Mouse (Mus musculus) hindbrain, embryonic 11.5 days (tissue): ENCODE measurements around the gene Atp2a2. TPM values are rescaled to one million over a fixed set of nuclear protein-coding genes. Genes with fewer than 3 reads are reported as not detected.
A peak's percentile ranks its signal among the peaks of the same experiment; 100 is the strongest.

Experiments
- ATAC-seq: fragments of 200-750 bp; cut with Nextera tagmentation; 2 replicates; pipeline ENCODE4 v1.8.0; 2017; ENCODE audit warnings: mild to moderate bottlenecking, moderate TSS enrichment, moderate library complexity; ENCODE audit not compliant: low FRiP score
- DNase-seq: peaks from one replicate; pipeline ENCODE4 v3.0.0-alpha.2; 2015; ENCODE audit warnings: low spot score
- H3K27ac ChIP-seq: fragments of 300-500 bp; sonication (generic); 2 replicates; pipeline ENCODE4 v1.5.1; 2014; ENCODE audit warnings: mild to moderate bottlenecking, low read depth, low read length
- H3K27me3 ChIP-seq: fragments of 300-500 bp; sonication (generic); 2 replicates; pipeline ENCODE4 v1.6.1; 2014; ENCODE audit warnings: mild to moderate bottlenecking, low read length, moderate library complexity, mixed read lengths; ENCODE audit not compliant: control insufficient read depth, insufficient read depth
- H3K36me3 ChIP-seq: fragments of 300-500 bp; sonication (generic); 2 replicates; pipeline ENCODE4 v1.6.1; 2014; ENCODE audit warnings: mild to moderate bottlenecking, low read length, moderate library complexity, mixed read lengths; ENCODE audit not compliant: control insufficient read depth, insufficient read depth
- H3K4me1 ChIP-seq: fragments of 300-500 bp; sonication (generic); replicated peaks from 2 replicates; pipeline ENCODE4 v1.6.1; 2014; ENCODE audit warnings: low read length, mixed read lengths; ENCODE audit not compliant: control insufficient read depth, insufficient read depth
- H3K4me2 ChIP-seq: fragments of 300-500 bp; sonication (generic); replicated peaks from 2 replicates; pipeline ENCODE4 v1.6.1; 2014; ENCODE audit warnings: mild to moderate bottlenecking, low read depth, low read length
- H3K4me3 ChIP-seq: fragments of 300-500 bp; sonication (generic); 2 replicates; pipeline ENCODE4 v1.5.1; 2014; ENCODE audit warnings: low read depth, low read length
- H3K9ac ChIP-seq: fragments of 300-500 bp; sonication (generic); 2 replicates; pipeline ENCODE4 v1.6.1; 2014; ENCODE audit warnings: low read depth, low read length
- H3K9me3 ChIP-seq: fragments of 300-500 bp; sonication (generic); 2 replicates; pipeline ENCODE4 v1.6.1; 2016; ENCODE audit warnings: low read length; ENCODE audit not compliant: control insufficient read depth
- WGBS: fragments of 180-500 bp; shearing (Covaris S2); extraction: QIAGEN DNeasy Blood & Tissue Kit; methylation state at CpG from one replicate; pipeline ENCODE4 v1.1.7; 2014; 5-methylcytosine and 5-hydroxymethylcytosine counted together
- polyA plus RNA-seq: library from polyadenylated mRNA; unstranded; fragments of >200 nt; fragmentation: Nextera tagmentation; extraction: Ambion mirVana; gene quantifications from 2 replicates; pipeline ENCODE4 v1.2.1, GENCODE M21; 2014

Atp2a2 gene
- polyA plus RNA-seq, 1 experiment from 2014 or later: 50.2 TPM

DNA sequence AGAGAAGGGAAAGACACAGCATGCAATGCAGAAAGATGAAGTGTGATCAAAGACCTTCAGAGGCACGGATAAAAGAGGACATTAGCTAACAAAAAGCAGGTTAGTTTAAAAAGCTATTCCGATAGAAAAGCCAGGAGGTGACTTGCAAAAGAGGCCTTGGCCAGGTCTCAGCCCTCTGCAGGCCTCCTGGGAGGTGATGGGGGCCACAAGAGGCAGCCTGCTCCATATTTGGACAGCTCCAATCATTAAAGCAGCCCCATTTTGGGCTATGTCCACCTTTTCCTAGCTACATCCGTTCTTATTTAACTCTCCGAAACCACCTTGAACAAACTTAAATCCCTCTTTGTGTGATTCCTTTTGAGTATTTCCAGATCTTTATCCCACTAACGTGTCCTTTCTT, 3.5 kb upstream of the Atp2a2 start:
- DNase-seq: no peak
- ATAC-seq: no peak
- Histone ChIP-seq H3K9ac (no peak overlapping the region), H3K4me2 (no peak overlapping the region), H3K27ac (no peak overlapping the region), H3K27me3 (no peaks in the 10 kb centered on the region), H3K9me3 (no peaks in the 10 kb centered on the region), H3K4me3 (no peak overlapping the region), H3K36me3 (no peaks in the 10 kb centered on the region), H3K4me1 (no peaks in the 10 kb centered on the region; the same call in 1 of the 2 replicates)
- 87% methylated on average over 5 of the region's 5 CpGs for WGBS

DNA sequence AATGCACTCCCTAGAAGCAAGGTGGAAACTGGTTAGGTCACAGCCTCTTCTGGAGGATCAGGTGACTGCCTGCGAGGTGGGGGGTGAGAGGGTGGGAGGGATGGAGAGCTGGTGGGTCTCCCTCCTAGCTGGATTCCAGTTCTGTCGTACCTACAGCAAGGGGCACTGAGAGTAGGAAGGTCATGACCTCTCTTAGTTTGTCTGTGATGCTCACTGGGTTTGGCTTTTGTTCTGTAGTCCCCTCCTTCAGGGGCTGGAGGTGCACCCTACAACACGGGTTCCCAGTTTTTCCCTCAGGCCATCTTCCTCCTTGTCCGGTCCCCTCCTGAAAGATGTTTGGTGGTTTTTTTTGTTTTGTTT, 1.7 kb upstream of the Atp2a2 start:
- Histone ChIP-seq H3K4me1 (peaks cover 2% of the 10 kb centered on the region; the same call in 1 of the 2 replicates), H3K9ac (no peak overlapping the region), H3K4me3 (no peak overlapping the region), H3K4me2 (no peak overlapping the region), H3K36me3 (no peaks in the 10 kb centered on the region), H3K27me3 (no peaks in the 10 kb centered on the region), H3K9me3 (no peaks in the 10 kb centered on the region), H3K27ac (no peak overlapping the region)
- no peak for DNase-seq
- 25% methylated on average over 4 of the region's 4 CpGs for WGBS
- ATAC-seq: no peak

- H3K36me3 ChIP-seq: no peaks in the 10 kb centered on the region
- 39% methylated on average over 15 of the region's 15 CpGs for WGBS
- peak overlapping the region; percentile 97 for H3K4me3 ChIP-seq
- peak overlapping the region; percentile 87 for H3K27ac ChIP-seq
- no peaks in the 10 kb centered on the region for H3K9me3 ChIP-seq
- peak overlapping the region; percentile 83 for H3K9ac ChIP-seq
- ATAC-seq (no peak; the same call in 1 of the 2 replicates), DNase-seq (no peak)
- peak overlapping the region; percentile 69 for H3K4me2 ChIP-seq
- H3K4me1 ChIP-seq: peaks cover 2% of the 10 kb centered on the region; the same call in 1 of the 2 replicates
- no peaks in the 10 kb centered on the region for H3K27me3 ChIP-seq
Measured at GRCm38 (mm10) chr5:122503015-122503759, 1.2 kb upstream of the Atp2a2 start.

DNA sequence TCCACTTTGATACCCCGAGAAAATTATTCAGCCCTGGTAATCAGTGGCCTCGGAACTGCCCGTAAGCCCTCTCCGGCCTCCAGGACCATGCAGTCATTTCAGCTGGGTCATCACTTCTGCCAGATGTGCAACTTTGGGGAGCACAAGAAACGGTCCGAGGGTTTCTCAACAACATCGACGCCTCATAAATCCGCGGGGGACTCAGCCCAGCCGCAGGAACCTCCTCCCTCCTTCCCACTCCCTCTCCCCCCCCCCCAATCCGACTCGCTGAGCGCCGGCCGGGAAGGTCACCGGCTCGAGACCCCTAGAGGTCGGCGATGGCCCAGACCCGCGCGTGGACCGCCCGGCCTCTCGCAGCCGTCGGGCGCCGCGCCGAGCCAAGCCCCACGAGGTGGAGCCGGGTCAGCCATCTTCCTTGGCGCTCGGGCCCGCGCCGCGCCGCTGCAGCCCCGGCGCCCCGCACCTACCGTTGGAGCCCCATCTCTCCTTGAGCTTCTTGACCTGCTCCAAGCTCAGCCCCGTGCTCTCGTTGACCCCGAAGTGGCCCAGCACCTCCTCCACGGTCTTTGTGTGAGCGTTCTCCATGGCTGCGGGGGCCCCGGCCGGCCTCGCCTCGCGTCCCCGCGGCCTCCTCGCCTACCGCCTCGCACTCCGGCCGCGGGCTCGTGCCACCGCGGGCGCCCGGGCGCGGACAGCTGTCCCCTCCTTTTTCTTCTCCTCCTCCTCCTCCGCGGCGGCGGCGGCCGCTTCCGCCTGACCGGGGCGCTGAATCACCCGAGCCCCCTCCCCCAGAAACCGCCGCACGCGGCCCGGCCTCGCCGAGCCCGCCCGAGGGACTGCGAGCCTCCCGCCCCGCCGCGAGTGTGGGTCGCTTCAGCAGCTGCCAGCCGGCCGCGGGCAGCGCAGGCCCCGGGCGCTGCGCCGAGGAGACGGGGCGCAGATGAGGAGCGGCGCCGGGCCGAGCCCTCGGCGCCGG, 636 bp downstream of the Atp2a2 start:
- Histone ChIP-seq H3K4me3 (peak overlapping the region; percentile 97), H3K27me3 (no peaks in the 10 kb centered on the region), H3K9ac (peak overlapping the region; percentile 99), H3K4me2 (peak overlapping the region; percentile 55), H3K36me3 (no peaks in the 10 kb centered on the region), H3K9me3 (no peaks in the 10 kb centered on the region), H3K4me1 (peaks cover 2% of the 10 kb centered on the region; the same call in 1 of the 2 replicates), H3K27ac (peak overlapping the region; percentile 99)
- peak; percentile 75 for DNase-seq
- WGBS: under 1% methylated on average over 108 of the region's 113 CpGs
- ATAC-seq: peak; percentile 22; the same call in 1 of the 2 replicates

GRCm38 (mm10) chr5:122500563-122500962, 1.5 kb downstream of the Atp2a2 start:
- Histone ChIP-seq H3K4me2 (peak overlapping the region; percentile 55), H3K4me1 (peaks cover 2% of the 10 kb centered on the region; the same call in 1 of the 2 replicates), H3K36me3 (no peaks in the 10 kb centered on the region), H3K9ac (peak overlapping the region; percentile 99), H3K27me3 (no peaks in the 10 kb centered on the region), H3K4me3 (peak overlapping the region; percentile 97), H3K9me3 (no peaks in the 10 kb centered on the region), H3K27ac (no peak overlapping the region)
- DNase-seq (no peak), ATAC-seq (no peak)
- 38% methylated on average over 5 of the region's 5 CpGs for WGBS

GRCm38 (mm10) chr5:122500141-122500540, 1.9 kb downstream of the Atp2a2 start:
- no peak overlapping the region for H3K27ac ChIP-seq
- no peak for ATAC-seq
- H3K27me3 ChIP-seq: no peaks in the 10 kb centered on the region
- peak overlapping the region; percentile 97 for H3K4me3 ChIP-seq
- whole genome bisulfite sequencing: 47% methylated on average over 4 of the region's 4 CpGs
- peak overlapping the region; percentile 55 for H3K4me2 ChIP-seq
- H3K9ac ChIP-seq: no peak overlapping the region
- H3K9me3 ChIP-seq: no peaks in the 10 kb centered on the region
- H3K4me1 ChIP-seq: peaks cover 2% of the 10 kb centered on the region; the same call in 1 of the 2 replicates
- no peak for DNase-seq
- H3K36me3 ChIP-seq: no peaks in the 10 kb centered on the region

DNA sequence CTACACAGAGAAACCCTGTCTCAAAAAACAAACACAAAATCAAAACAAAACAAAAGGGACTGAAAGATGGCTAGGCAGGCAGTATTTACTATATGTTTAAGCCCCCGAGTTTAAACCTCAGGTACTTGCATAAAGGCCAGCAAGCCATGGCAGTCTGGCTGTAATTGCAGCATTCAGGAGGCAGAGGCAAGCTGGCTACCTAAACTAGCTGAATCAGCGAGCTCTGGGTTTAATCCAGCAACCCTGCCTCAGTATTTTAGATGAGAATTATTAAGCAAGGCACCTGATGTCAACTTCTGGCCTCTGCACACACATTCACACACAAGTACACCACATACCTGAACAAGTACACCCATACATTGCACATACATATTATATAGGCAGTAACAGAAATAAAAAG, 4.0 kb downstream of the Atp2a2 start:
- ATAC-seq: no peak
- DNase-seq: no peak
- H3K9me3 ChIP-seq: no peaks in the 10 kb centered on the region
- H3K4me1 ChIP-seq: peaks cover 2% of the 10 kb centered on the region; the same call in 1 of the 2 replicates
- H3K36me3 ChIP-seq: 0 out of 2 replicates have a peak, but pooled peaks cover 1% of the 10 kb centered on the region
- WGBS: 65% methylated on average over 2 of the region's 2 CpGs
- no peak overlapping the region for H3K27ac ChIP-seq
- no peaks in the 10 kb centered on the region for H3K27me3 ChIP-seq
- H3K4me2 ChIP-seq: no peak overlapping the region
- no peak overlapping the region for H3K4me3 ChIP-seq
- no peak overlapping the region for H3K9ac ChIP-seq

DNA sequence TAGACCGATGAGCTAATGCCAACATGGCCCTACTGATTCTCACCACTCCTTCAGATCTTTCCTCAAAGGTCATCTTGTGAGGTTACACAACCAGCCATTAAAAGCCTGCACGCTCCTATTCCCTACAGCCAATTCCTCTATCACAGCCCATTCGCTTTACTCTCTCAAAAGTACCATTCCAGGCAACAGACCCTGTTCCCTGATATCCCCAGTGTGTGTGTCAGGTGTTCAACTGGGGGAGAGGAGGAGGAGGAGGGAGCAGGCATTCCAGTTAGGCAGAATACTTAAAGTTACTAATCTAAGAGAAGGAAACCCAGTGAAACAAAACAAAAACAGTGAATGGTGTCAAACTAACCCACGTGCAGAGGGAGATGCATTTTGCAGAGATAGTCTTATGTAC, 5.0 kb downstream of the Atp2a2 start:
- Histone ChIP-seq H3K9ac (no peak overlapping the region), H3K27me3 (no peaks in the 10 kb centered on the region), H3K27ac (no peak overlapping the region), H3K4me3 (no peak overlapping the region), H3K4me2 (no peak overlapping the region), H3K4me1 (0 out of 2 replicates have a peak, but pooled peaks cover 2% of the 10 kb centered on the region), H3K9me3 (no peaks in the 10 kb centered on the region), H3K36me3 (0 out of 2 replicates have a peak, but pooled peaks cover 3% of the 10 kb centered on the region)
- WGBS: 92% methylated on average over 4 of the region's 4 CpGs
- DNase-seq (no peak), ATAC-seq (no peak)
